Mouse (Mus musculus): ENCODE results near the gene Foxred1. TPM values are rescaled to one million over a fixed set of nuclear protein-coding genes. Genes with fewer than 3 reads are reported as not detected.

Foxred1 gene
- polyA plus RNA-seq (2015; fragmentation: Nextera tagmentation; extraction: Ambion mirVana) = 41.1 and 53.4 TPM in 2 replicates

DNA sequence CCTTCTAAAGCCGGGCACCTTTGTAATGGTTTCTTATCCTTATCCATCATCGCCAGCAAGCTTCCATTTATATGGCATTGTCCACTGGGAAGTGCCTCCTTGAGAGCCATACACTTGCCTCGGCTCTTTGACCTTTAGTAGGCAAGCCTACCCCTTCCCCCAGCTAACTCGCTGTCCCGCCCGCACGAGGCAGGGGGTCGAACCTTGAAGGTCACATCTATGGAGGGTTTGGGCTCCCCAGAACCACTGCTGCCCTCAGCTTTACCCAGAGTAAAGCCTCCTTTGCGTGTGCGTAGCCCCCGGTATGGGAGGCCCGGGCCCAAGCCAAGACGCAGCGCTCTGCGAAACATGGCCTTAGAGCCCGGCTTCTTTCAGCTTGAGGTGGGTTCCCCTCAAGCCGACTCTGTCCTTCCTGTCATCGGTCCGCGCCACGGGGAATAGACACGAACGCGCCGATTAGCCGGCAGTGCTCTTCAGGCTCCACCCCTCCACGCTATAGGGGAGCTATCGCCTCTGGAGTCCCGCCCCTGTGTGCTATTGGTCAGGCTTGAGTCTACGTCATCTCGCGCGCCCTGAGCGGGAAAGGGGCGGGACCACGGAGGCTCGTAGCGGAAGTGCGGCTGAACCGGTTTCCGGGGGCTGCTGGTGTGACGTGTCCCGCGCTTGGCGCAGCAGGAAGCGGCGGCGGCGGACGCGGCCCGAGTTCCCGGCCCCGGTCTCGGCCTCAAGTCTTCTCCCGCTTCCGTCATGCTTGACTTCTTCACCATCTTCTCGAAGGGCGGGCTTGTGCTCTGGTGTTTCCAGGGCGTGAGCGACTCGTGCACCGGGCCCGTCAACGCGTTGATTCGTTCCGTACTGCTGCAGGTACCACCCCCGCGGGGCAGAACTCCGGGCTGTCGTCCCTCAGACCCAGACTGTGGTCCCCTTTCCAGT is at the start of gene Foxred1:
Foxred1 (minus strand) TSS at position 514 of the 933 bp plus-strand sequence.
- Histone ChIP-seq H3K9ac (replicated peaks; ENCODE audit: low read depth, low read length) (peak within 1 kb of the TSS; percentile 86), H3K36me3 (ENCODE audit: control insufficient read depth, insufficient read depth) (peaks cover 22% of the 10 kb centered on the region), H3K4me3 (replicated peaks; ENCODE audit: low read length) (peak within 1 kb of the TSS; percentile 89), H3K4me1 (replicated peaks; ENCODE audit: control insufficient read depth, insufficient read depth, low read length) (peaks cover 16% of the 10 kb centered on the region), H3K27ac (ENCODE audit: low read length) (peak within 1 kb of the TSS; percentile 90), H3K9me3 (ENCODE audit: control insufficient read depth, low read length) (no peaks in the 10 kb centered on the region), H3K4me2 (ENCODE audit: low read length) (peak within 1 kb of the TSS; percentile 97), H3K27me3 (replicated peaks; ENCODE audit: control insufficient read depth, insufficient read depth, low read length) (no peaks in the 10 kb centered on the region)
- peak; percentile 100 for ATAC-seq
- WGBS = under 1% methylated on average over 72 of the region's 72 CpGs

DNA sequence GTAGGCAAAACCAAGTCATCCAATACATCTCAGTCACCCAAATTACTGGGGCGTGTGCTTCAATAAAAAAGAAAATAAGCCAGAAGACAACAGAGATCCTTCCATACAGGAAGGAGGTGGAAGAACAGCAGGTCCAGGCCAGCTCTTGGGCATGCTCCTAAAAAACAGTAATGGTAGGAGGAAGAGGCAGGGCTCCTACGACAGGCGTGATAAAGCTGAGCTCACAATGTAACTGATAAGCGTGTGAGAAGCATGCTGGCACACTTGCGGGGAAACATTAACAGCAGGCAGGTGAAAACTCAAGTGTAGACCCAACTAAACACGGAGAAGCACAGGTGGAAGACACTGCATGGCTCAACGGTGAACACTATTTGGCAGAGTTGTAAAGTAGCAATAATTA is 46.5 kb upstream of the Foxred1 start:
- ATAC-seq = no peak
- H3K4me3 ChIP-seq (replicated peaks; ENCODE audit: low read length) = no peak overlapping the region
- no peaks in the 10 kb centered on the region for H3K36me3 ChIP-seq (ENCODE audit: control insufficient read depth, insufficient read depth)
- 95% methylated on average over 7 of the region's 7 CpGs for WGBS
- no peaks in the 10 kb centered on the region for H3K27me3 ChIP-seq (replicated peaks; ENCODE audit: control insufficient read depth, insufficient read depth, low read length)
- no peak overlapping the region for H3K27ac ChIP-seq (ENCODE audit: low read length)
- no peaks in the 10 kb centered on the region for H3K4me1 ChIP-seq (replicated peaks; ENCODE audit: control insufficient read depth, insufficient read depth, low read length)
- H3K4me2 ChIP-seq (ENCODE audit: low read length) = no peak overlapping the region
- no peak overlapping the region for H3K9ac ChIP-seq (replicated peaks; ENCODE audit: low read depth, low read length)
- H3K9me3 ChIP-seq (ENCODE audit: control insufficient read depth, low read length) = no peaks in the 10 kb centered on the region

DNA sequence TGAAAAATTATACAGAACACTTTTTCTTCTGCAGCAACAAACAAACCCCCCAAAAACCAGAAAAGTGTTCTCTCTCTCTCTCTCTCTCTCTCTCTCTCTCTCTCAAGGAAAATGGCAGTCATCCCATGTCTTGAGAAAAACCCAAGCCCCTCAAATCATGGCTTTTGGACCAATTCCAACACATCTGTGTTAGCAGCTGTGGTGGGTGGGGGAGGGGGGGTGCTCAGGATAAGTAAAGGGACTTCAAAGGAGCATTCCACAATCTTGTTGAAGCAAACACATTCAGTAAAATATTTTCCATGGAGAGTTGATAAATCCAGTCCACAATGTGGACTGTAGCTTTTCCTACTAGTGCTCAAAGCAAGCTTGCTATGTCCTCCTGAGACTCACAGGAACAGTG is 38.6 kb upstream of the Foxred1 start:
- Histone ChIP-seq H3K4me2 (ENCODE audit: low read length) (no peak overlapping the region), H3K4me1 (replicated peaks; ENCODE audit: control insufficient read depth, insufficient read depth, low read length) (peaks cover 6% of the 10 kb centered on the region; the same call in 1 of the 2 replicates), H3K27ac (ENCODE audit: low read length) (no peak overlapping the region; the same call in 1 of the 2 replicates), H3K9me3 (ENCODE audit: control insufficient read depth, low read length) (no peaks in the 10 kb centered on the region), H3K9ac (replicated peaks; ENCODE audit: low read depth, low read length) (no peak overlapping the region), H3K36me3 (ENCODE audit: control insufficient read depth, insufficient read depth) (peaks cover 2% of the 10 kb centered on the region; the same call in 1 of the 2 replicates), H3K4me3 (replicated peaks; ENCODE audit: low read length) (no peak overlapping the region), H3K27me3 (replicated peaks; ENCODE audit: control insufficient read depth, insufficient read depth, low read length) (no peaks in the 10 kb centered on the region)
- no peak for ATAC-seq

DNA sequence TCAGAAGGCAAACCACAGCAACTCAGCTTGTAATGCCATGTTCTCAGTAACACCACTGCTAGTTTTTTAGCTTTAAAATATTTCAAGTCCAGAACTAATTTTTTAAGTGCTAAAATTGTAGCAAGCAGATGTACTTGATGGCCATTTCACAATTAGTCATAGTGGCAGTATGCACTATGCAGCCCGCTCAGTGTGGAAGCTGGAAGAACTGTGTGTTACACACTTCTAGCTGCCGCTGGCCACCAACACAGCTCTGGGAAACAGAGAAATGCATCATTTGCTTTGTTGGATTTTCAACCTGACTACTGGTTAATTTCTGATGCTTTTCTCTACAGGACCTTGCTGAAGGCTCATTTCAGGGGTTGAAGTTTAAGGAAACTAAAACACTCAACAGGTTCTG is 36.5 kb upstream of the Foxred1 start:
- WGBS = 98% methylated on average over 2 of the region's 2 CpGs
- Histone ChIP-seq H3K36me3 (ENCODE audit: control insufficient read depth, insufficient read depth) (peaks cover 2% of the 10 kb centered on the region; the same call in 1 of the 2 replicates), H3K9ac (replicated peaks; ENCODE audit: low read depth, low read length) (no peak overlapping the region), H3K4me1 (replicated peaks; ENCODE audit: control insufficient read depth, insufficient read depth, low read length) (peaks cover 6% of the 10 kb centered on the region; the same call in 1 of the 2 replicates), H3K27me3 (replicated peaks; ENCODE audit: control insufficient read depth, insufficient read depth, low read length) (no peaks in the 10 kb centered on the region), H3K9me3 (ENCODE audit: control insufficient read depth, low read length) (no peaks in the 10 kb centered on the region), H3K27ac (ENCODE audit: low read length) (no peak overlapping the region), H3K4me3 (replicated peaks; ENCODE audit: low read length) (no peak overlapping the region), H3K4me2 (ENCODE audit: low read length) (no peak overlapping the region)
- no peak for ATAC-seq

DNA sequence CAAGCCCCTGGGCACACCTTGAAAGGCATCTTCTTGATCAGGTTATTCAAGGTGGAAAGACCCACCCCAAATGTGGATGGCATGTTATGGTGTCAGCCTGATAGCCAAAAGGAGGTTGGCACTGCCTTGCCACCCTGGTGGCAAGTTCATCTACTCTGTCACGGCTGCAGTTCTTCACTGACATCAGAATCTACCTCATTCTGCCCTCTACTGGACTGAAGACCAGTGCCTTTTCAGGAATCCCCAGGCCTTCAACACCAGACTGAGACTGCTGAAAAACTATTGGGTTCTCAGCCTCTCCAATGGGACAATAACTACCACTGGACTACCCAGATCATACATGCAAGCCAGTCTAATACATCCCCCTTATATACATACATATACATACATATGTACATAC is 28.9 kb upstream of the Foxred1 start:
- Histone ChIP-seq H3K9ac (replicated peaks; ENCODE audit: low read depth, low read length) (no peak overlapping the region), H3K4me1 (replicated peaks; ENCODE audit: control insufficient read depth, insufficient read depth, low read length) (no peaks in the 10 kb centered on the region), H3K27ac (ENCODE audit: low read length) (no peak overlapping the region), H3K36me3 (ENCODE audit: control insufficient read depth, insufficient read depth) (peaks cover 4% of the 10 kb centered on the region), H3K4me3 (replicated peaks; ENCODE audit: low read length) (no peak overlapping the region), H3K27me3 (replicated peaks; ENCODE audit: control insufficient read depth, insufficient read depth, low read length) (no peaks in the 10 kb centered on the region), H3K4me2 (ENCODE audit: low read length) (no peak overlapping the region), H3K9me3 (ENCODE audit: control insufficient read depth, low read length) (no peaks in the 10 kb centered on the region)
- ATAC-seq = no peak
- WGBS = 70% methylated on average over 1 of the region's 1 CpGs

DNA sequence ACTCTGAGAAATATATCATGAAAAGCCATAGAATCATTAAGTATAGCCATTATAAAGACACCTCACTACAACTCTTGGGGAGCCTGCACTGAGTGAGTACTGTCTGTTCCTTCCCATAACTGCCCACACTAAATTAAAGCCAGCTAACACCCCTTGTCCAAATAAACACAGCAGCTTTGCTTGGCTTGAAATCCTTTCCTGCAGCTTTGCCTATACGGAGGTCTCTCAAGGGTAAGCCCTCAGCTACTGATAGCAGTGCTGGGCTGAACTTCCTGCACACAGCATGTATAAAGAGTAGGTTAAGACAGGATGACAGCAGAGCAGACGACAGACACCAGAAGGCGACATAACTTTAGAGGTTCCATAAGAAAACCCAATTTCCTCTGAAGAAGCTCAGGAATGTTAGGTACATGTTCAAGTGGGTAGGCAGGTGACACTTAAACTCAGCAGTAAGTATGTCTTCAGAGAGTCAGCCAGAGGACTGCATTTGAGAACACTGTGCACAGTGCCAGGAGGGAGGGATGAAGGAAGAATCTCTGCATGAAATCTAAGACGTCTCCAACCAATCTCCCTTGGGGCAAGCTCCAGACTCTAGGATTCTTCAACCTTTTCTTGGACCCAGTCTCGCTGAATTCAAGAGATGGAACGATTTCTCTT is 28.2 kb upstream of the Foxred1 start:
- no peak for ATAC-seq
- no peak overlapping the region for H3K4me2 ChIP-seq (ENCODE audit: low read length)
- peaks cover 9% of the 10 kb centered on the region for H3K36me3 ChIP-seq (ENCODE audit: control insufficient read depth, insufficient read depth)
- H3K9ac ChIP-seq (replicated peaks; ENCODE audit: low read depth, low read length) = no peak overlapping the region
- WGBS = 90% methylated on average over 6 of the region's 6 CpGs
- no peak overlapping the region for H3K4me3 ChIP-seq (replicated peaks; ENCODE audit: low read length)
- H3K27me3 ChIP-seq (replicated peaks; ENCODE audit: control insufficient read depth, insufficient read depth, low read length) = no peaks in the 10 kb centered on the region
- no peak overlapping the region for H3K27ac ChIP-seq (ENCODE audit: low read length)
- H3K4me1 ChIP-seq (replicated peaks; ENCODE audit: control insufficient read depth, insufficient read depth, low read length) = no peaks in the 10 kb centered on the region
- no peaks in the 10 kb centered on the region for H3K9me3 ChIP-seq (ENCODE audit: control insufficient read depth, low read length)

DNA sequence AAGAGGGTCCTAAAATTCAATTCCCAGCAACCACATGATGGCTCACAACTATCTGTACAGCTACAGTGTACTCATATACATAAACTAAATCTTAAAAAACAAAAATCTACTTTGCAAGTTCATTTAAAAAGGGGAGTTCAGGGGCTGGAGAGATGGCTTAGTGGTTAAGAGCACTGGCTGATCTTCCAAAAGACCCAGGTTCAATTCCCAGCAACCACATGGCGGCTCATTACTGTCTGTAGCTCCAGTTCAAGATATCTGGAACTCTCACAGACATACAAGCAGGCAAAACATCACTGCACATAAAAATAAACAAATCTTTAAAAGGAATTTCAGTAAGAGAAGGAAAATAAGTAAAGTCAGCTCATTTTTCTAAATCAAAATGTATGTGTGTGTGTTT is 27.5 kb upstream of the Foxred1 start:
- ATAC-seq = no peak
- H3K4me3 ChIP-seq (replicated peaks; ENCODE audit: low read length) = no peak overlapping the region

DNA sequence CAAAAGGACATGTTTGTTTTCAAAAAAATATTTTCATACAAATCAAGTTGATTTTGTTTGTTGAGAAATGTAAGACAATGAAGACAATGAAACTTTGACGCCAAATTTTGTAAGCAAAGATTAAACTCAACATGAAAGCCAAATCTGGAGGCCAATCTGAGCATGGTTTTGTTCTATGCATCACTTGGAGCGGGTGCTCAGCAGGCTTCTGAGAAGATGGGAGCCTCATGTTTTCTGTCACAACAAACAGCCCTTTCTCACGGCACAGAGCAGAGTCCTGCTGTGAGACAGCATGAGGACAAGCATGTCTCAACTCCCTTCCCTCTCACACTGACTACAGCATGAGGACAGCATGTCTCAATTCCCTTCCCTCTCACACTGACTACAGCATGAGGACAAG is 25.1 kb upstream of the Foxred1 start:
- no peak for ATAC-seq
- no peaks in the 10 kb centered on the region for H3K27me3 ChIP-seq (replicated peaks; ENCODE audit: control insufficient read depth, insufficient read depth, low read length)
- WGBS = 45% methylated on average over 3 of the region's 3 CpGs

More for the DNA sequence above, 27.5 kb upstream of the Foxred1 start:
- Histone ChIP-seq H3K27me3 (replicated peaks; ENCODE audit: control insufficient read depth, insufficient read depth, low read length) (no peaks in the 10 kb centered on the region), H3K4me1 (replicated peaks; ENCODE audit: control insufficient read depth, insufficient read depth, low read length) (no peaks in the 10 kb centered on the region), H3K9me3 (ENCODE audit: control insufficient read depth, low read length) (no peaks in the 10 kb centered on the region), H3K4me2 (ENCODE audit: low read length) (no peak overlapping the region), H3K9ac (replicated peaks; ENCODE audit: low read depth, low read length) (no peak overlapping the region), H3K27ac (ENCODE audit: low read length) (no peak overlapping the region), H3K36me3 (ENCODE audit: control insufficient read depth, insufficient read depth) (peaks cover 13% of the 10 kb centered on the region)
- WGBS = 89% methylated on average over 1 of the region's 1 CpGs

DNA sequence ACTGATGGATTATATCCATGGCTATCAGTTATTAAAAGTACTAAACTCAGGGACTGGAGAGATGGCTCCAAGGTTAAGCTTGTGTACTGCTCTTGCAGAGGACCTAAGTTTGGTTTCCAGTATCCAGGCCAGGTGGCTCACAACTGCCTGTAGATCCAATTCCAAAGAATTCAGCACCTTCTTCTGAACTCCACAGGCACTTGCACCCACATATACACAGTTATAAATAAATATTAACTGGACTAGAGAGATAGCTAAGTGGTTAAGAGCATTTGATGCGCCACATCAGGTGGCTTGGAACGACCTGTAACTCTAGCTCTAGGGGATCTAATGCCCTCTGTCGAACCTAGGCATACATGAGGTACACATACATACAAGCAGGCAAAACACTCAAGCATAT is 17.8 kb upstream of the Foxred1 start:
- 94% methylated on average over 3 of the region's 3 CpGs for WGBS
- ATAC-seq = no peak
- peaks cover 3% of the 10 kb centered on the region; the same call in 1 of the 2 replicates for H3K36me3 ChIP-seq (ENCODE audit: control insufficient read depth, insufficient read depth)

More for the DNA sequence above, 25.1 kb upstream of the Foxred1 start:
- H3K36me3 ChIP-seq (ENCODE audit: control insufficient read depth, insufficient read depth) = peaks cover 16% of the 10 kb centered on the region
- H3K4me2 ChIP-seq (ENCODE audit: low read length) = no peak overlapping the region
- no peaks in the 10 kb centered on the region for H3K9me3 ChIP-seq (ENCODE audit: control insufficient read depth, low read length)
- no peak overlapping the region for H3K27ac ChIP-seq (ENCODE audit: low read length)
- no peaks in the 10 kb centered on the region for H3K4me1 ChIP-seq (replicated peaks; ENCODE audit: control insufficient read depth, insufficient read depth, low read length)
- H3K9ac ChIP-seq (replicated peaks; ENCODE audit: low read depth, low read length) = no peak overlapping the region
- H3K4me3 ChIP-seq (replicated peaks; ENCODE audit: low read length) = no peak overlapping the region

More for the DNA sequence above, 17.8 kb upstream of the Foxred1 start:
- no peak overlapping the region for H3K4me2 ChIP-seq (ENCODE audit: low read length)
- H3K4me3 ChIP-seq (replicated peaks; ENCODE audit: low read length) = no peak overlapping the region
- no peak overlapping the region for H3K9ac ChIP-seq (replicated peaks; ENCODE audit: low read depth, low read length)
- H3K27me3 ChIP-seq (replicated peaks; ENCODE audit: control insufficient read depth, insufficient read depth, low read length) = no peaks in the 10 kb centered on the region
- no peaks in the 10 kb centered on the region for H3K4me1 ChIP-seq (replicated peaks; ENCODE audit: control insufficient read depth, insufficient read depth, low read length)
- H3K9me3 ChIP-seq (ENCODE audit: control insufficient read depth, low read length) = no peaks in the 10 kb centered on the region
- H3K27ac ChIP-seq (ENCODE audit: low read length) = no peak overlapping the region
